Mouse (Mus musculus) lung, postnatal 4 days (tissue): ENCODE results near the gene Ush1g.

ENCODE experiments used
- DNase-seq, 2 experiments: peaks; one replicate each; pipeline ENCODE4 v3.0.0; 2021

Ush1g gene

GRCm38 (mm10) chr11:115267958-115268357, 53.9 kb downstream of the Ush1g start:
- DNase-seq = no peak

- no peak for DNase-seq
These were observed 54.6 kb downstream of the Ush1g start, which contains the start of gene Grin2c for GRCm38 (mm10) chr11:115267061-115267883. Gene Grin2c, minus strand, starts transcription at chr11:115267243.

- no peak for DNase-seq
These were observed 55.5 kb downstream of the Ush1g start for GRCm38 (mm10) chr11:115266400-115266778.

GRCm38 (mm10) chr11:115265771-115266399, 56.0 kb downstream of the Ush1g start:
- no peak for DNase-seq
